Mouse (Mus musculus) kidney, adult 2 months (tissue): ENCODE measurements around the gene Park7.

Experiments used
- CTCF ChIP-seq: fragments of 200-500 bp; conservative IDR thresholded peaks from 2 replicates; pipeline ENCODE4 v1.5.1; 2011; ENCODE audit warnings: low read depth, mild to moderate bottlenecking, control low read depth, low read length, moderate library complexity, mixed read lengths; ENCODE audit not compliant: insufficient read depth, insufficient read length
- POLR2A ChIP-seq: fragments of 200-500 bp; IDR thresholded peaks from one replicate; pipeline ENCODE4 v1.6.1; 2011; ENCODE audit warnings: low read depth, low read length, control low read depth

DNA sequence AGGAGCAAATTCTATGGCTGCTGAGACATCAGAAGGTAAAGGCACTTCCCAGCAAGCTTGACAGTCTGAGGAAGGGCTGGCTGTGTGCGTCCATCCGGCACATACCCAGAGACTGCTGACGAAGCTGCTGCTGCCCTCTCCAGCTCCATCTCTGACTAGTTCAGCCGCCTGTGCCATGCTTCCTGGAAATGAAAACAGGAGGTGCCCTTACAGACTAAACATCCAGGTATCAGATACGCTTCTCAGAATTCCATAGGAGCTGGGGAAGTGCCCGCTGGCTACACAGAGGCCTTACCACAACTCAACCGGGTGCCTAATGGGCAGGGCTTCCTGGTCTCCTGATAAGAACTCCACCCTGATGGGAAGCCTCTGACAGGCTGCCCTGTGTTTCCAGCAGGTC lies 44.3 kb upstream of the Park7 start:
- TF ChIP-seq CTCF (no peak), POLR2A (no peak)
